Mouse (Mus musculus): Measurements from ENCODE around the gene Ptcd3.

DNA sequence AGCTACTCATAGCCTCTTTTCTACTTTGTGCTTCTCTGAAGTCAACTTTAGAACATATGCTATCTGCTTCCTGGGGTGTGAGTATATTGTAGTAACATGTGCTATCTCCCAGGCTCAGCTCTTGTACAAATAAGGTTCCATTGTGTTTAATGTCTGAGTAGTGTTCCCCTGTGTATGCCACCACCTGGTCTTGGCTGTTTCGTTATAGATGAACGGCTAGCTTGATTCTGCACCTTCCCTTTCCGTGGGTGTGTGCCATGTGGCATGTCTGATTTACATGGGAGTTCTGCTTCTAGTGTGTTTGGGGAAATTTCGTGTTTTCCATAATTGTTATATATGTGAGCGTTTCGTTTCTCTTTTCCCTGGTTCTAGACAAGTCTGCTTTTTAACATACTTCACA, 36.6 kb upstream of the Ptcd3 start:
- TF ChIP-seq CTCF (IDR thresholded peaks at IDR 0.05; ENCODE audit: low read depth, low read length) (no peak), EP300 (IDR thresholded peaks at IDR 0.05; ENCODE audit: insufficient read depth, low read depth, low read length) (no peak), POLR2A (IDR thresholded peaks at IDR 0.05; ENCODE audit: insufficient read depth, low read length) (no peak)

Data from ES-Bruce4 (cell line).